Mouse (Mus musculus) spleen, adult 18-20 months (tissue): Measurements from ENCODE around the gene Ap3b2.
A peak's percentile ranks its signal among the peaks of the same experiment; 100 is the strongest.
"Not testable (repeated sequence)": the region's sequence is repeated elsewhere in the genome, so short reads cannot be mapped to it uniquely, and the experiment has no call there.

ENCODE experiments used
- DNase-seq, 2 experiments: peaks; one replicate each; pipeline ENCODE4 v3.0.0; 2022; ENCODE audit warnings: mixed read lengths in 2 of 2

Gene Ap3b2

GRCm38 (mm10) chr7:81493331-81494021 is at the start of gene Ap3b2:
Ap3b2 (minus strand) TSS chr7:81493925.
- peak in 1 of 2 experiments; percentile 28 for DNase-seq

- no peak for DNase-seq
Measured at GRCm38 (mm10) chr7:81542934-81543333, 49.2 kb upstream of the Ap3b2 start.

- DNase-seq = no peak
Measured at GRCm38 (mm10) chr7:81541924-81542524, 48.3 kb upstream of the Ap3b2 start.

GRCm38 (mm10) chr7:81540999-81541398 is 47.3 kb upstream of the Ap3b2 start:
- DNase-seq = no peak

GRCm38 (mm10) chr7:81539565-81539964 is 45.8 kb upstream of the Ap3b2 start:
- no peak for DNase-seq

GRCm38 (mm10) chr7:81538070-81538675 is 44.4 kb upstream of the Ap3b2 start:
- DNase-seq = no peak

GRCm38 (mm10) chr7:81536478-81536877 is 42.8 kb upstream of the Ap3b2 start:
- DNase-seq = no peak

- no peak for DNase-seq
Measured at GRCm38 (mm10) chr7:81531462-81531861, 37.7 kb upstream of the Ap3b2 start.

- DNase-seq = no peak
Measured at GRCm38 (mm10) chr7:81528918-81529317, 35.2 kb upstream of the Ap3b2 start.

GRCm38 (mm10) chr7:81523663-81524017 is 29.9 kb upstream of the Ap3b2 start:
- no peak for DNase-seq

GRCm38 (mm10) chr7:81523008-81523662 is 29.4 kb upstream of the Ap3b2 start:
- peak; percentile 78 to 80 for DNase-seq

- DNase-seq = no peak
Measured at GRCm38 (mm10) chr7:81516154-81517030, 22.7 kb upstream of the Ap3b2 start.

GRCm38 (mm10) chr7:81514906-81515590 is 21.3 kb upstream of the Ap3b2 start:
- no peak for DNase-seq

GRCm38 (mm10) chr7:81501050-81501449 is 7.3 kb upstream of the Ap3b2 start:
- DNase-seq = no peak

- no peak for DNase-seq
Measured at GRCm38 (mm10) chr7:81498181-81498580, 4.5 kb upstream of the Ap3b2 start, which contains the start of gene BC048679. BC048679 (minus strand) TSS chr7:81498281.

- no peak for DNase-seq
Measured at GRCm38 (mm10) chr7:81497171-81497570, 3.4 kb upstream of the Ap3b2 start.

- DNase-seq = no peak
Measured at GRCm38 (mm10) chr7:81492628-81493027, 1.1 kb downstream of the Ap3b2 start.

GRCm38 (mm10) chr7:81489649-81490048 is 4.1 kb downstream of the Ap3b2 start:
- DNase-seq = no peak

GRCm38 (mm10) chr7:81480800-81481199 is 12.9 kb downstream of the Ap3b2 start:
- no peak for DNase-seq

- no peak for DNase-seq
Measured at GRCm38 (mm10) chr7:81479531-81480090, 14.1 kb downstream of the Ap3b2 start.

GRCm38 (mm10) chr7:81478261-81478660 is 15.5 kb downstream of the Ap3b2 start:
- DNase-seq = not testable (repeated sequence)

GRCm38 (mm10) chr7:81476833-81477232 is 16.9 kb downstream of the Ap3b2 start:
- DNase-seq = no peak
